Mouse (Mus musculus) lung, embryonic 14.5 days (tissue): ENCODE measurements around the gene Tspan1. TPM values are rescaled to one million over a fixed set of nuclear protein-coding genes. Genes with fewer than 3 reads are reported as not detected.
A peak's percentile ranks its signal among the peaks of the same experiment; 100 is the strongest.

Experiments used
- ATAC-seq: fragments of 200-750 bp; cut with Nextera tagmentation; 2 replicates; pipeline ENCODE4 v1.8.0; 2017; ENCODE audit warnings: mild to moderate bottlenecking, moderate TSS enrichment, moderate library complexity; ENCODE audit not compliant: insufficient read depth
- DNase-seq: peaks from one replicate; pipeline ENCODE4 v3.0.0-alpha.2; 2015
- H3K27ac ChIP-seq: fragments of 300-500 bp; sonication (generic); 2 replicates; pipeline ENCODE4 v1.5.1; 2014; ENCODE audit warnings: low read depth, mild to moderate bottlenecking, moderate library complexity
- H3K27me3 ChIP-seq: fragments of 300-500 bp; sonication (generic); 2 replicates; pipeline ENCODE4 v1.6.1; 2014; ENCODE audit warnings: low read length, control low read depth; ENCODE audit not compliant: insufficient read depth
- H3K36me3 ChIP-seq: fragments of 300-500 bp; sonication (generic); 2 replicates; pipeline ENCODE4 v1.6.1; 2014; ENCODE audit warnings: control low read depth; ENCODE audit not compliant: insufficient read depth
- H3K4me1 ChIP-seq: fragments of 300-500 bp; sonication (generic); 2 replicates; pipeline ENCODE4 v1.6.1; 2014; ENCODE audit warnings: antibody characterized with exemption, control low read depth; ENCODE audit not compliant: insufficient read depth
- H3K4me2 ChIP-seq: fragments of 300-500 bp; sonication (generic); 2 replicates; pipeline ENCODE4 v1.6.1; 2014; ENCODE audit warnings: mild to moderate bottlenecking
- H3K4me3 ChIP-seq: fragments of 300-500 bp; sonication (generic); 2 replicates; pipeline ENCODE4 v1.5.1; 2014; ENCODE audit warnings: low read depth, low read length
- H3K9ac ChIP-seq: fragments of 300-500 bp; sonication (generic); 2 replicates; pipeline ENCODE4 v1.6.1; 2014
- H3K9me3 ChIP-seq: fragments of 300-500 bp; sonication (generic); 2 replicates; pipeline ENCODE4 v1.6.1; 2016; ENCODE audit warnings: low read depth, low read length, control low read depth
- CTCF ChIP-seq: IDR thresholded peaks from 2 replicates; pipeline ENCODE4 v1.5.1; 2016; ENCODE audit warnings: antibody characterized with exemption, low read depth
- WGBS: fragments of 180-500 bp; shearing (Covaris S2); extraction: QIAGEN DNeasy Blood & Tissue Kit; methylation state at CpG from one replicate; pipeline ENCODE4 v1.1.7; 2014; 5-methylcytosine and 5-hydroxymethylcytosine counted together
- polyA plus RNA-seq: library from polyadenylated mRNA; unstranded; fragments of >200 nt; fragmentation: Nextera tagmentation; extraction: Ambion mirVana; gene quantifications from 2 replicates; pipeline ENCODE4 v1.2.1, GENCODE M21; 2014

The Tspan1 gene
- 7.0 and 7.5 TPM in 2 replicates for polyA plus RNA-seq

DNA sequence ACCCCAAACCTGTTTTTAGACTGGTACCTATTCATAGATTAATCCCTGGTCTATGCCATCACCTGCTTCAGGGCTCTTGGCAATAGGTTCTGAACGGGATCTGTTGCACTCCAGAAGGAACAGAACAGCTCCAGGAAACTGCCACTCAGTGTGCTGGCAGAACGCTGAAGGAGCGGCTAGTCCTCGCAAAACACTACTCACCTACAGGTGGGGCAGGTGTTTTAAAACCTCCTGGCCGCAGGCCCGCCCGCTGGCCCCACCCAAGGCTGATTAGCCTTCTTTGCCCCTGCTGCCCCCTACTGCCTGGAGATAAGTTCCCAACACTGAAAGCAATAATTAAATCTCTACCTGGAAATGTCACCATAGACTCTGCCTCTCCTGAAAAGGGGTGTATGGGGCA, at the start of gene Tspan1:
TSS of gene Tspan1 (minus strand) at position 198 of the 400 bp plus-strand sequence.
- Histone ChIP-seq H3K9ac (no peak within 1 kb of the TSS), H3K27ac (no peak within 1 kb of the TSS), H3K4me1 (peaks cover 8% of the 10 kb centered on the region; the same call in 1 of the 2 replicates), H3K4me2 (no peak within 1 kb of the TSS), H3K9me3 (no peaks in the 10 kb centered on the region), H3K36me3 (no peaks in the 10 kb centered on the region), H3K4me3 (no peak within 1 kb of the TSS), H3K27me3 (no peaks in the 10 kb centered on the region)
- peak; percentile 60 for DNase-seq
- 19% methylated on average over 7 of the region's 7 CpGs for WGBS
- peak; percentile 58 for TF ChIP-seq CTCF
- no peak for ATAC-seq

DNA sequence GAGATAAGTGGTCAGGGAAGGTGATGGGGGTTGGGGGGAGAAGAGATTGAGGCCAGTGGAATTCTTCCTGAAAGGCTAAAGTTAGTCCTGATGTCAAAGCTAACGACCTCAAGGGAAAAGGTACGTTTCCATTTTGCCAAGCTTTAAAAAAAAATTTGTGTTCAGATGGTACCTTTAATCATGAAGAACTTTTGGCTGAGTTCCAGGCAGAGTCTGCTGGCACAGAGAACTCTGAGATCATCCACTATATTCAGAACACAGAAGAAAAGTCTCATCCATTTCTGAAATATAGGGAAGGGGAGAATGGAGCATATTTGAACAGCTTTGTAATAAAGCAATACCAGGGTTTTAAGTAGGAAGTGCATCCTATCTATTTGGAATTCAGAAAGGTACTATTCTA, 49.6 kb upstream of the Tspan1 start:
- WGBS = 33% methylated on average over 2 of the region's 2 CpGs
- DNase-seq = peak; percentile 51
- ATAC-seq = no peak

DNA sequence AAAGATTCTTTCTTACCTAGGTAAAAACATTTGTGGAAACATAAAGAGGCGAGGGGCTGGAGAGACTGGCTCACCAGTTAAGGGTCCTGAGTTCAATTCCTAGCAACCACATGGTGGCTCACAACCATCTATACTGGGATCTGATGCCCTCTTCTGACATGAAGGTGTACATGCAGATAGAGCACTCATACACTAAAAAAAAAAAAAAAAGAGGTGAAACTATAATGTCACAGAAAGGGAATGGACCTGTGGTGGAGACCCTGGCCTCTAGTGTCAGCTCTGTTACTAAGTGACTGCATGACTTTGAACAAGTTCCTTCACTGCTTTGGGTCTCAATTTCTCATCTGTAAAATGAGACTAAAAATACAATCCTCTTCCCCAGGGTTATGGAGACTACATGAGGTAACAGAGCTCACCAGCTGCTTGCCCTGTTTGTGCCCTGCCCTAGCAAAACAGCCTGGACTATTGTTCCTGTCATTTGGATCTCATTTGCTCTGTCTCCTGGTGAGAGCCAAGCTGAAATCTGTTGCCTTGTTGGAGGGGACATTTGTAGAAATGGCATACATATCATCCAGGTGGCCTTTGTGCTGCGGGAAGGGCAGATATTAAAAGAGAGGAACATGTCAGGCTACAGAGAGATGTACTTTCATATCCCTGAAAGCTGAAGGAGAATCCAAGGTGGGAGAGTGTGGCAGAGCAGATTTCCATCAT, 48.6 kb upstream of the Tspan1 start:
- no peak for DNase-seq
- Histone ChIP-seq H3K36me3 (no peaks in the 10 kb centered on the region), H3K4me3 (no peak overlapping the region), H3K9me3 (no peaks in the 10 kb centered on the region), H3K4me2 (no peak overlapping the region), H3K27ac (no peak overlapping the region), H3K4me1 (0 out of 2 replicates have a peak, but pooled peaks cover 4% of the 10 kb centered on the region), H3K9ac (no peak overlapping the region), H3K27me3 (no peaks in the 10 kb centered on the region)
- WGBS = 87% methylated on average over 2 of the region's 2 CpGs
- no peak for TF ChIP-seq CTCF
- ATAC-seq = no peak

More for the DNA sequence above, 49.6 kb upstream of the Tspan1 start:
- Histone ChIP-seq H3K36me3 (no peaks in the 10 kb centered on the region), H3K27ac (no peak overlapping the region), H3K27me3 (no peaks in the 10 kb centered on the region), H3K4me1 (0 out of 2 replicates have a peak, but pooled peaks cover 4% of the 10 kb centered on the region), H3K9ac (no peak overlapping the region), H3K4me3 (no peak overlapping the region), H3K4me2 (no peak overlapping the region), H3K9me3 (no peaks in the 10 kb centered on the region)
- no peak for TF ChIP-seq CTCF

DNA sequence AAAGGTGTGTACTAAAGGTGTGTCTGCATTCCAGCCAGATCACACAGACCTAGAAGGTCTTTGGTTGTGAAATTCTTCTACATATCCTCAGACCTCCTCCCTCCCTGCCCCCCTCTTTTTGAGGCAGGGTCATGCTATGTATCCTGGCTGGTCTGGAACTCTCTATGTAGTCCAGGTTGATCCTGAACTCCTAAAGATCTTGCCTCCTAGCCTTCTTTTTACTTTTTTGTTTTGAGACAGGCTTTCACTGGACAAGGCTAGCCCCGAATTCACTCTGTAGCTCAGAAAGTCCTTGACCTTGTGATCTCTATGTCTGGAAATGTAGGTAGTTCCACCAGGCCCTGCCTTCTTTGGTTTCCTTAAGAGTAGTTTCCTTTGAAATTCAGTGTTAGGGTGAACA, 41.5 kb upstream of the Tspan1 start:
- Histone ChIP-seq H3K4me3 (no peak overlapping the region), H3K4me1 (no peaks in the 10 kb centered on the region), H3K9me3 (no peaks in the 10 kb centered on the region), H3K27me3 (no peaks in the 10 kb centered on the region), H3K9ac (no peak overlapping the region), H3K4me2 (no peak overlapping the region), H3K27ac (no peak overlapping the region), H3K36me3 (no peaks in the 10 kb centered on the region)
- ATAC-seq (no peak), DNase-seq (no peak)
- no peak for TF ChIP-seq CTCF
- WGBS = 83% methylated on average over 1 of the region's 1 CpGs

DNA sequence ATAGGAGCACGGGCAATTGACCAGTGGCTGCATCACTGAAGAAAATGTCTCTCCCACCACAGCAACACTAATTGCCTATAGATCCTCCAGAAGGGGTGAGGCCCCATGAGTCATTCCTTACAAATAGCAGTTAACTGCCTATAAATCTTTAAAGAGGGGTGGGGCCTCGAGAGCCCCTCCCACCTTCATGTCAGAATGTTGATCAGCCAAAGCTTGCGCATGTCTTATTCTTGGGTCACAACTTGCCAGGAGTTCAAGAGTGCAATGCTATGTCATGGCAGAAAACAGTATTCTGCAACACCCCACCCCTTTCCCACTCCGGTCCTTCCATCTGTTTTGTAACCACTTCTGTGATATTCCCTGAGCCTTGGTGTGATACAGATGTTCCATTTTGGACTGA, 39.1 kb upstream of the Tspan1 start:
- WGBS = 72% methylated on average over 4 of the region's 4 CpGs
- TF ChIP-seq CTCF = no peak
- no peak for ATAC-seq
- Histone ChIP-seq H3K4me2 (no peak overlapping the region), H3K27ac (no peak overlapping the region), H3K4me1 (no peaks in the 10 kb centered on the region), H3K9ac (no peak overlapping the region), H3K36me3 (no peaks in the 10 kb centered on the region), H3K9me3 (no peaks in the 10 kb centered on the region), H3K27me3 (no peaks in the 10 kb centered on the region), H3K4me3 (no peak overlapping the region)
- DNase-seq = no peak

DNA sequence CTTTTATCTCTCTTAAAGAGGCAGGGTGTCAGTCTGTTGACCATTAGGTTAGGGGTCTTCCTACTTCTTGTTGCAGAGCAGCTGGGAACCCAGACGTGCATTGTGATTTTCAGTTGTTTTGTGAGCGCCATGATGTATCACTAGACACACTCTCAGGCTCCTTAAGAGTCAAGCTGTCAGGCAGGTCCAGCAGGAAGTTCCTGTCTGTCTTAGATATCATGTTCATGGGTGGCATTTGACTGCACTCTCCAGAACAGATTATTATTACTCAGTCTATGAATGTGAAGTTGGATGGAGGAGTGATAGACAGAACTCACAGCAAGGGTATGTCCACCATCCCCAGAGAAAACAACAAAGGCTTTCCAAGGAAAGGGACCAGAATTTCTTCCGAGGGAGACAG, 37.0 kb upstream of the Tspan1 start:
- ATAC-seq = no peak
- WGBS = 53% methylated on average over 3 of the region's 3 CpGs
- TF ChIP-seq CTCF = no peak

DNA sequence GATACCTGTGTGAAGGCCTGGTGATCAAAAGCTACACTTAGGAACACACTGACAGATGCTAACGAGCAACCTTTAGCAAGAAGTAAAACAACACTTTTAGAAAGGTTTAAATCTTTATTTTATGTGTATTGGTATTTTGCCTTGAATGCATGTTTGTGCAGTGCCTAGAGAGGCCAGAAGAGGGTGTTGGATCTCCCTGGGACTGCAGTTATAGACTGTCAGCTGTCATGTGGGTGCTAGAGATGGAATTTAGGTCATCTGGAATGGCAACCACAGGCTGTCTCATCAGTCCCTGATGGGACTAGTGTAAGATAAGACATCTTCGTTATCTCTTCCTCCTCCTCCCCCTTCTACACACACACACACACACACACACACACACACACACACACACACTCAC, 31.0 kb upstream of the Tspan1 start:
- H3K27me3 ChIP-seq = no peaks in the 10 kb centered on the region
- no peaks in the 10 kb centered on the region for H3K4me1 ChIP-seq
- no peak overlapping the region for H3K27ac ChIP-seq
- no peak overlapping the region for H3K4me3 ChIP-seq
- ATAC-seq = no peak
- no peak for DNase-seq
- H3K9me3 ChIP-seq = no peaks in the 10 kb centered on the region
- H3K4me2 ChIP-seq = no peak overlapping the region
- WGBS = 70% methylated on average over 2 of the region's 2 CpGs
- H3K36me3 ChIP-seq = no peaks in the 10 kb centered on the region
- TF ChIP-seq CTCF = no peak
- H3K9ac ChIP-seq = no peak overlapping the region

More for the DNA sequence above, 37.0 kb upstream of the Tspan1 start:
- Histone ChIP-seq H3K27ac (no peak overlapping the region), H3K9ac (no peak overlapping the region), H3K4me2 (no peak overlapping the region), H3K9me3 (no peaks in the 10 kb centered on the region), H3K36me3 (no peaks in the 10 kb centered on the region), H3K4me3 (no peak overlapping the region), H3K27me3 (no peaks in the 10 kb centered on the region), H3K4me1 (no peaks in the 10 kb centered on the region)
- DNase-seq = no peak
